Mouse (Mus musculus): ENCODE measurements around the gene Srgn.

- TF ChIP-seq CTCF (IDR thresholded peaks at IDR 0.05; ENCODE audit: low read depth, low read length) = no peak
- no peak for TF ChIP-seq POLR2AphosphoS5 (IDR thresholded peaks at IDR 0.05; ENCODE audit: insufficient replicate concordance, low read depth, low read length)
- no peak for TF ChIP-seq TAL1 (conservative IDR thresholded peaks at IDR 0.05; ENCODE audit: low read depth, low read length)
- no peak for TF ChIP-seq GATA1 (IDR thresholded peaks at IDR 0.05; ENCODE audit: borderline replicate concordance, low read length)
These were observed 18.1 kb downstream of the Srgn start for GRCm38 (mm10) chr10:62509032-62509656.

Measured in G1E (cell line).